Mouse (Mus musculus) C2C12 (cell line): ENCODE results near the gene Elac2. TPM values are rescaled to one million over a fixed set of nuclear protein-coding genes. Genes with fewer than 3 reads are reported as not detected.

Experiments
- H3K27me3 ChIP-seq: one replicate; pipeline ENCODE4 v1.6.1; 2011; ENCODE audit not compliant: control insufficient read depth, insufficient read depth, insufficient read length
- H3K36me3 ChIP-seq: one replicate; pipeline ENCODE4 v1.6.1; 2011; ENCODE audit not compliant: control insufficient read depth, insufficient read depth
- H3K4me3 ChIP-seq: one replicate; pipeline ENCODE4 v1.5.1; 2011; ENCODE audit warnings: mild to moderate bottlenecking, control low read depth; ENCODE audit not compliant: poor library complexity, insufficient read depth, severe bottlenecking
- H3K79me2 ChIP-seq: one replicate; pipeline ENCODE4 v1.6.1; 2011; ENCODE audit not compliant: control insufficient read depth, insufficient read depth
- H3K79me3 ChIP-seq: one replicate; pipeline ENCODE4 v1.6.1; 2011; ENCODE audit warnings: low read depth, control low read depth
- H3ac ChIP-seq: one replicate; pipeline ENCODE3; 2011; ENCODE audit warnings: low read depth; ENCODE audit not compliant: control insufficient read depth, insufficient read length
- CEBPB ChIP-seq: IDR thresholded peaks from one replicate; pipeline ENCODE4 v1.6.1; 2011; ENCODE audit warnings: low read depth, mild to moderate bottlenecking, control low read depth, moderate library complexity
- CTCF ChIP-seq: IDR thresholded peaks from one replicate; pipeline ENCODE4 v1.5.1; 2011; ENCODE audit not compliant: control insufficient read depth, insufficient read depth, insufficient read length
- FOSL1 ChIP-seq: IDR thresholded peaks from one replicate; pipeline ENCODE4 v1.8.0; 2011; ENCODE audit warnings: mild to moderate bottlenecking, low read length; ENCODE audit not compliant: poor library complexity, insufficient read depth, severe bottlenecking
- MAX ChIP-seq: IDR thresholded peaks from one replicate; pipeline ENCODE4 v1.6.1; 2011; ENCODE audit warnings: mild to moderate bottlenecking, control low read depth
- MYOD1 ChIP-seq: IDR thresholded peaks from one replicate; pipeline ENCODE4 v1.6.1; 2011; ENCODE audit warnings: low read depth; ENCODE audit not compliant: control insufficient read depth, insufficient read length
- MYOG ChIP-seq: IDR thresholded peaks from one replicate; pipeline ENCODE4 v1.6.1; 2011; ENCODE audit not compliant: control insufficient read depth, insufficient read length; ENCODE audit errors: extremely low read depth
- USF1 ChIP-seq: IDR thresholded peaks from one replicate; pipeline ENCODE4 v1.6.1; 2011; ENCODE audit warnings: low read depth, mild to moderate bottlenecking, control low read depth, moderate library complexity
- polyA plus RNA-seq: library from polyadenylated mRNA; unstranded; fragments of >200 nt; fragmentation: generic; extraction: Trizol; gene quantifications from one replicate; pipeline ENCODE4 v1.2.1, GENCODE M21; 2012; ENCODE audit warnings: missing spikeins

The Elac2 gene
- polyA plus RNA-seq, 1 experiment = 43.5 TPM

GRCm38 (mm10) chr11:64949782-64950181, 29.1 kb upstream of the Elac2 start:
- no peaks in the 10 kb centered on the region for H3K36me3 ChIP-seq
- H3K4me3 ChIP-seq = no peak overlapping the region
- H3K79me2 ChIP-seq = no peaks in the 10 kb centered on the region
- peaks cover 5% of the 10 kb centered on the region for H3K27me3 ChIP-seq
- H3K79me3 ChIP-seq = no peaks in the 10 kb centered on the region
- TF ChIP-seq MYOG = no peak
- no peak for TF ChIP-seq MYOD1
- no peak for TF ChIP-seq FOSL1
- no peak for TF ChIP-seq USF1
- no peak for TF ChIP-seq CEBPB
- TF ChIP-seq MAX = no peak
- TF ChIP-seq CTCF = no peak
- H3ac ChIP-seq = no peak overlapping the region

GRCm38 (mm10) chr11:64956962-64957729, 21.7 kb upstream of the Elac2 start:
- no peaks in the 10 kb centered on the region for H3K79me3 ChIP-seq
- no peaks in the 10 kb centered on the region for H3K36me3 ChIP-seq
- H3K4me3 ChIP-seq = no peak overlapping the region
- no peaks in the 10 kb centered on the region for H3K79me2 ChIP-seq
- no peak for TF ChIP-seq MAX
- TF ChIP-seq CEBPB = no peak
- no peak for TF ChIP-seq MYOG
- TF ChIP-seq MYOD1 = no peak
- no peak for TF ChIP-seq FOSL1
- no peak for TF ChIP-seq CTCF
- no peak for TF ChIP-seq USF1
- H3K27me3 ChIP-seq = peaks cover 23% of the 10 kb centered on the region
- H3ac ChIP-seq = no peak overlapping the region

GRCm38 (mm10) chr11:64962629-64963028, 16.2 kb upstream of the Elac2 start:
- TF ChIP-seq MYOG (no peak), USF1 (no peak), FOSL1 (no peak), MAX (no peak), CTCF (no peak), MYOD1 (no peak), CEBPB (no peak)
- H3K79me2 ChIP-seq = no peaks in the 10 kb centered on the region
- no peaks in the 10 kb centered on the region for H3K79me3 ChIP-seq
- H3ac ChIP-seq = no peak overlapping the region
- peaks cover 7% of the 10 kb centered on the region for H3K27me3 ChIP-seq
- no peaks in the 10 kb centered on the region for H3K36me3 ChIP-seq
- H3K4me3 ChIP-seq = no peak overlapping the region

- H3K79me3 ChIP-seq = no peaks in the 10 kb centered on the region
- H3ac ChIP-seq = no peak overlapping the region
- no peaks in the 10 kb centered on the region for H3K36me3 ChIP-seq
- TF ChIP-seq CTCF (peak; percentile 62), MAX (no peak), CEBPB (no peak), FOSL1 (no peak), USF1 (no peak), MYOD1 (no peak), MYOG (no peak)
- no peak overlapping the region for H3K4me3 ChIP-seq
- H3K27me3 ChIP-seq = no peaks in the 10 kb centered on the region
- H3K79me2 ChIP-seq = no peaks in the 10 kb centered on the region
Measured at GRCm38 (mm10) chr11:64968507-64968906, 10.3 kb upstream of the Elac2 start.

GRCm38 (mm10) chr11:64968939-64969342, 9.9 kb upstream of the Elac2 start:
- Histone ChIP-seq H3K36me3 (no peaks in the 10 kb centered on the region), H3ac (no peak overlapping the region), H3K79me3 (no peaks in the 10 kb centered on the region), H3K4me3 (no peak overlapping the region), H3K27me3 (no peaks in the 10 kb centered on the region), H3K79me2 (no peaks in the 10 kb centered on the region)
- TF ChIP-seq MYOD1 = no peak
- TF ChIP-seq MYOG = no peak
- no peak for TF ChIP-seq MAX
- TF ChIP-seq CTCF = no peak
- no peak for TF ChIP-seq FOSL1
- TF ChIP-seq CEBPB = no peak
- TF ChIP-seq USF1 = no peak
